ENCODE assay signal across 32 mouse cellular contexts in the genomic region with DNA sequence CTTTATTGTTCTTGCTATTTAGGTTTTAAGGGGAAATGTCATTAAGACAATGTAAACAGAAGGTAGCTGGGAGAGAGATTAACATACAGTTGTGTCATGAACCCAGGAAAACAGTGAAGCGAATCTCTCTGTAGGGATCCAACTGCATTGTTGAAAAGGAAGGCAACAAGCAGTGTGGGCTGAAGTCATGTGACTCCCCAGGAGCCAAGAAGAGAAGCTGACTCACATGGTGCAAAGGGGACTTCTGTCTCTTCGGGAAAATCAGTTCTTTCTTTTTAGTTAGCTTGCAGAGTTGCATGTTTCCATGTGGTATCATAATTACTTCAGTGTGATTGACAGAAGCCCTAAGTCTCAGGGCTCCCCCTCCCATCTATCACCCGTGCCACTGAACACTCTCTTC.
DNase-seq lines count a peak whose midpoint lies in the region; ATAC-seq and TF ChIP-seq lines count a peak whose summit lies in the region.
"Had no signal": no experiment of that assay in that cellular context is flagged by ENCODE, and none has a peak within 500 bp of the region (broad histone marks: within the 10 kb centered on the region; RNA-seq: fewer than 3 reads in every experiment).

No protein-coding gene starts in this region.

- H3K9ac ChIP-seq in lung, embryonic 14.5 days: no peak overlapping the region
- no peak overlapping the region for H3K9ac ChIP-seq in CH12.LX (ENCODE audit: insufficient read depth, low read depth)
- H3K9ac ChIP-seq: embryonic facial prominence, embryonic 15.5 days; forebrain, embryonic 12.5 days; heart, embryonic 12.5 days; hindbrain, embryonic 13.5 days; midbrain, embryonic 12.5 days had no signal

- no peak for TF ChIP-seq EP300 in CH12.LX (IDR thresholded peaks at IDR 0.05; ENCODE audit: low read length)

- H3K4me3 ChIP-seq in lung, embryonic 14.5 days (ENCODE audit: low read depth, low read length): no peak overlapping the region
- H3K4me3 ChIP-seq in CH12.LX (replicated peaks in 1 of 3; ENCODE audit: low read depth in 2 of 3, low read length in 2 of 3, poor library complexity in 1 of 3): no peak overlapping the region
- H3K4me3 ChIP-seq: embryonic facial prominence, embryonic 10.5 days; embryonic facial prominence, embryonic 15.5 days; forebrain, embryonic 12.5 days; gastrocnemius, adult 2 months; heart, adult 2 months; heart, embryonic 12.5 days; hindbrain, embryonic 13.5 days; midbrain, embryonic 12.5 days had no signal

- H3K4me2 ChIP-seq in lung, embryonic 14.5 days: no peak overlapping the region
- H3K4me2 ChIP-seq in CH12.LX (ENCODE audit: insufficient read depth, low read depth, poor library complexity, severe bottlenecking): 0 out of 2 replicates have a peak overlapping the region, but pooled peaks have one; percentile 15
- H3K4me2 ChIP-seq: embryonic facial prominence, embryonic 15.5 days; forebrain, embryonic 12.5 days; heart, embryonic 12.5 days; hindbrain, embryonic 13.5 days; midbrain, embryonic 12.5 days had no signal

- no peaks in the 10 kb centered on the region for H3K79me2 ChIP-seq in CH12.LX (replicated peaks; ENCODE audit: control insufficient read depth, extremely low read depth, insufficient read depth, poor library complexity, severe bottlenecking)

- dilution Hi-C loops in CH12.LX (cut with MboI; ENCODE audit: extremely low pct_ligation_motif_present, extremely low pct_unique_long_range_greater_than_20kb, low sequenced_read_pairs): no loop called here

- no peak for ATAC-seq in lung, embryonic 14.5 days (ENCODE audit: insufficient read depth)
- ATAC-seq in megakaryocyte progenitor cell, adult 5-6 weeks (replicated peaks; ENCODE audit: poor library complexity): no peak
- ATAC-seq: intestine, embryonic 16.5 days; lung, postnatal 0 days had no signal

- no peaks in the 10 kb centered on the region for H3K27me3 ChIP-seq in lung, embryonic 14.5 days (ENCODE audit: insufficient read depth, low read length)
- H3K27me3 ChIP-seq in CH12.LX (replicated peaks): no peaks in the 10 kb centered on the region
- H3K27me3 ChIP-seq: forebrain, embryonic 12.5 days; heart, embryonic 12.5 days; hindbrain, embryonic 13.5 days; midbrain, embryonic 12.5 days had no signal

- TF ChIP-seq RAD21 in CH12.LX (IDR thresholded peaks at IDR 0.05; ENCODE audit: low read depth, low read length): no peak

- no peaks in the 10 kb centered on the region for H3K9me3 ChIP-seq in lung, embryonic 14.5 days (ENCODE audit: low read depth, low read length)
- no peaks in the 10 kb centered on the region for H3K9me3 ChIP-seq in CH12.LX (replicated peaks; ENCODE audit: low read length)
- H3K9me3 ChIP-seq: embryonic facial prominence, embryonic 10.5 days; embryonic facial prominence, embryonic 15.5 days; forebrain, embryonic 12.5 days; heart, embryonic 12.5 days; hindbrain, embryonic 13.5 days; midbrain, embryonic 12.5 days had no signal

- H3K4me1 ChIP-seq in lung, embryonic 14.5 days (ENCODE audit: insufficient read depth): 0 out of 2 replicates have a peak, but pooled peaks cover 3% of the 10 kb centered on the region
- H3K4me1 ChIP-seq in CH12.LX (ENCODE audit: control insufficient read depth in 1 of 2, insufficient read depth in 2 of 2): peaks cover 0 to 19% of the 10 kb centered on the region in 2 experiments; a peak in 2 of 4 replicates
- H3K4me1 ChIP-seq: embryonic facial prominence, embryonic 15.5 days had no signal

- TF ChIP-seq POLR2A in CH12.LX (IDR thresholded peaks at IDR 0.05; ENCODE audit: low read depth, low read length): no peak

- in situ Hi-C loops in CH12.LX (cut with MboI; ENCODE audit: low pct_ligation_motif_present, low pct_unique_long_range_greater_than_20kb, low sequenced_read_pairs): loop anchor here (25.0 kb wide), 1 partner anchor 1074 kb away; no protein-coding TSS in a partner anchor

- no peak for TF ChIP-seq CTCF in lung, embryonic 14.5 days (IDR thresholded peaks at IDR 0.05; ENCODE audit: low read depth)
- no peak for TF ChIP-seq CTCF in CH12.LX (conservative IDR thresholded peaks at IDR 0.05 in 1 of 2, IDR thresholded peaks at IDR 0.05 in 1 of 2; ENCODE audit: low read depth in 2 of 2, low read length in 2 of 2)

- peak; percentile 9 for DNase-seq in lung, embryonic 14.5 days
- DNase-seq in lung, postnatal 25 days (ENCODE audit: low spot score): no peak
- DNase-seq in CH12.LX (ENCODE audit: extremely low read depth): peak; percentile 24
- DNase-seq in adipocyte (ENCODE audit: low spot score): peak; percentile 17
- peak; percentile 34 for DNase-seq in telencephalon, adult 2 months (ENCODE audit: low read depth, low spot score)
- no peak for DNase-seq in MN1 (ENCODE audit: low spot score)
- DNase-seq: adrenal gland, postnatal 25 days; cerebellum, adult 2 months; cerebellum, postnatal 14 days; gastrocnemius, adult 2 months; heart, adult 2 months; heart, postnatal 4 days; kidney, adult 8-10 months; kidney, postnatal 10 days; layer of hippocampus, postnatal 36 days; liver; retina, postnatal 1 day; right cerebral cortex, postnatal 25 days; spleen, adult 18-20 months; thymus, adult 2 months; thymus, postnatal 36 days had no signal

- 30% methylated on average over 3 of the region's 3 CpGs for WGBS in lung, embryonic 14.5 days

- H3K27ac ChIP-seq in lung, embryonic 14.5 days (ENCODE audit: low read depth): no peak overlapping the region
- no peak overlapping the region for H3K27ac ChIP-seq in CH12.LX (ENCODE audit: insufficient read depth, low read depth)
- H3K27ac ChIP-seq: embryonic facial prominence, embryonic 10.5 days; embryonic facial prominence, embryonic 15.5 days; forebrain, embryonic 12.5 days; gastrocnemius, adult 2 months; heart, adult 2 months; hindbrain, embryonic 13.5 days; macrophage; midbrain, embryonic 12.5 days; stomach, postnatal 0 days had no signal

- no peaks in the 10 kb centered on the region for H3K36me3 ChIP-seq in lung, embryonic 14.5 days (ENCODE audit: insufficient read depth)
- H3K36me3 ChIP-seq in CH12.LX (replicated peaks in 1 of 2; ENCODE audit: control insufficient read depth in 1 of 2, insufficient read depth in 1 of 2, low read length in 1 of 2): no peaks in the 10 kb centered on the region
- H3K36me3 ChIP-seq: embryonic facial prominence, embryonic 10.5 days; embryonic facial prominence, embryonic 15.5 days; forebrain, embryonic 12.5 days; heart, embryonic 12.5 days; hindbrain, embryonic 13.5 days; midbrain, embryonic 12.5 days had no signal

TF ChIP-seq in CH12.LX, 34 proteins besides CTCF, POLR2A, EP300 and RAD21:
- TF ChIP-seq ZMIZ1 (IDR thresholded peaks at IDR 0.05; ENCODE audit: low read depth, low read length) (no peak), USF1 (IDR thresholded peaks at IDR 0.05; ENCODE audit: low read depth, low read length) (peak; percentile 27; the same call in 1 of the 2 replicates), TCF12 (IDR thresholded peaks at IDR 0.05; ENCODE audit: low read depth, low read length) (no peak), MXI1 (IDR thresholded peaks at IDR 0.05; ENCODE audit: low read depth, low read length) (no peak), ZC3H11A (IDR thresholded peaks at IDR 0.05; ENCODE audit: low read depth, low read length) (no peak), ZKSCAN1 (IDR thresholded peaks at IDR 0.05; ENCODE audit: borderline replicate concordance, low read depth, low read length) (no peak), POLR2AphosphoS2 (IDR thresholded peaks at IDR 0.05; ENCODE audit: low read depth, low read length) (no peak), MAX (IDR thresholded peaks at IDR 0.05; ENCODE audit: low read length) (no peak), BHLHE40 (IDR thresholded peaks at IDR 0.05; ENCODE audit: low read depth, low read length) (peak; percentile 27; the same call in 1 of the 2 replicates)

Comparison
In these comparisons a context has a peak if more than half of its experiments do, and no peak if none do; other contexts are left out.
1. DNase-seq: peak in lung, embryonic 14.5 days (single experiment), CH12.LX (single experiment), adipocyte (single experiment) and telencephalon, adult 2 months (single experiment); none in lung, postnatal 25 days (single experiment) and MN1 (single experiment).